Mouse (Mus musculus) adrenal gland, adult 18-20 months (tissue): ENCODE measurements around the gene Jam3. TPM values are rescaled to one million over a fixed set of nuclear protein-coding genes. Genes with fewer than 3 reads are reported as not detected.

Experiments
- total RNA-seq, 2 experiments: library from RNA; stranded (reverse); gene quantifications; 1 replicate in 1 of 2; 2 replicates in 1 of 2; pipeline ENCODE4 v1.2.3; 2021

The Jam3 gene
- total RNA-seq, 2 experiments from 2014 or later, result 32.4 to 35.4 TPM

Other genes with a start within 250 kb of the Jam3 start
- not detected for gene Gm1110, start 232.3 kb downstream of the Jam3 start, total RNA-seq
- gene Acad8, start 155.9 kb downstream of the Jam3 start, total RNA-seq, result 10 to 100 TPM; 66.9 to 74.2 TPM
- 10 to 100 TPM; 40.0 to 42.9 TPM for gene Thyn1, start 155.7 kb downstream of the Jam3 start, total RNA-seq
- gene Vps26b, start 125.4 kb downstream of the Jam3 start, total RNA-seq, result 10 to 100 TPM; 29.1 to 36.7 TPM
- gene Ncapd3, start 125.2 kb downstream of the Jam3 start, total RNA-seq, result 10 to 100 TPM in 1 of 2 experiments, 1 to 10 TPM in 1; 8.7 to 12.0 TPM
- gene Igsf9b, start 143.8 kb upstream of the Jam3 start, total RNA-seq, result 1 to 10 TPM; 3.1 to 4.2 TPM
- gene Spata19, start 241.4 kb upstream of the Jam3 start, total RNA-seq, result not detected